Mouse (Mus musculus) myocyte (in vitro differentiated cells): Measurements from ENCODE around the gene H2-Oa. TPM values are rescaled to one million over a fixed set of nuclear protein-coding genes. Genes with fewer than 3 reads are reported as not detected.

Source experiments
- H3K27me3 ChIP-seq: one replicate; pipeline ENCODE4 v1.6.1; 2011; ENCODE audit not compliant: control insufficient read depth, insufficient read depth, insufficient read length
- H3K36me3 ChIP-seq: one replicate; pipeline ENCODE4 v1.6.1; 2011; ENCODE audit not compliant: control insufficient read depth, insufficient read depth
- H3K4me2 ChIP-seq: one replicate; pipeline ENCODE4 v1.6.1; 2011; ENCODE audit warnings: low read depth, control low read depth
- H3K4me3 ChIP-seq: one replicate; pipeline ENCODE4 v1.5.1; 2011; ENCODE audit warnings: mild to moderate bottlenecking, control low read depth, moderate library complexity
- H3K79me2 ChIP-seq: one replicate; pipeline ENCODE4 v1.6.1; 2011; ENCODE audit not compliant: control insufficient read depth, insufficient read depth
- H3ac ChIP-seq: one replicate; pipeline ENCODE4 v1.6.1; 2011; ENCODE audit not compliant: control insufficient read depth, insufficient read length
- CEBPB ChIP-seq: IDR thresholded peaks from 2 replicates; pipeline ENCODE4 v1.6.1; 2011; ENCODE audit warnings: mild to moderate bottlenecking, moderate library complexity; ENCODE audit not compliant: poor library complexity, insufficient read depth, severe bottlenecking
- E2F4 ChIP-seq: IDR thresholded peaks from one replicate; pipeline ENCODE4 v1.6.1; 2011; ENCODE audit warnings: mild to moderate bottlenecking, control low read depth, moderate library complexity; ENCODE audit not compliant: insufficient read depth
- MAX ChIP-seq: IDR thresholded peaks from one replicate; pipeline ENCODE4 v1.6.1; 2011; ENCODE audit warnings: low read depth, mild to moderate bottlenecking, control low read depth
- MYOD1 ChIP-seq, 3 experiments: IDR thresholded peaks; one replicate each; pipeline ENCODE4 v1.6.1; 2011; ENCODE audit warnings: control low read depth in 2 of 3, low read depth in 2 of 3, mild to moderate bottlenecking in 2 of 3, moderate library complexity in 1 of 3; ENCODE audit not compliant: insufficient read length in 2 of 3, control insufficient read depth in 1 of 3
- MYOG ChIP-seq, 3 experiments: IDR thresholded peaks; one replicate each; pipeline ENCODE4 v1.6.1; 2011; ENCODE audit warnings: control low read depth in 2 of 3, low read depth in 2 of 3, mild to moderate bottlenecking in 2 of 3; ENCODE audit not compliant: insufficient read length in 2 of 3, control insufficient read depth in 1 of 3, insufficient read depth in 1 of 3
- POLR2A ChIP-seq: IDR thresholded peaks from one replicate; pipeline ENCODE4 v1.6.1; 2011; ENCODE audit warnings: low read depth, mild to moderate bottlenecking, control low read depth, moderate library complexity; ENCODE audit not compliant: insufficient read length
- POLR2AphosphoS2 ChIP-seq: IDR thresholded peaks from one replicate; pipeline ENCODE4 v1.6.1; 2011; ENCODE audit warnings: low read depth, control low read depth; ENCODE audit not compliant: insufficient read length
- REST ChIP-seq: IDR thresholded peaks from one replicate; pipeline ENCODE4 v1.6.1; 2011; ENCODE audit warnings: mild to moderate bottlenecking, control low read depth, moderate library complexity; ENCODE audit not compliant: insufficient read depth, insufficient read length
- SRF ChIP-seq: IDR thresholded peaks from one replicate; pipeline ENCODE4 v1.6.1; 2011; ENCODE audit warnings: low read depth; ENCODE audit not compliant: control insufficient read depth, insufficient read length
- TCF12 ChIP-seq: IDR thresholded peaks from one replicate; pipeline ENCODE4 v1.6.1; 2011; ENCODE audit warnings: mild to moderate bottlenecking, control low read depth; ENCODE audit not compliant: poor library complexity, insufficient read depth, severe bottlenecking
- TCF3 ChIP-seq: IDR thresholded peaks from one replicate; pipeline ENCODE4 v1.6.1; 2011; ENCODE audit warnings: low read depth, control low read depth; ENCODE audit not compliant: insufficient read length
- USF1 ChIP-seq: IDR thresholded peaks from one replicate; pipeline ENCODE4 v1.6.1; 2011; ENCODE audit warnings: low read depth, mild to moderate bottlenecking, control low read depth, moderate library complexity
- polyA plus RNA-seq: library from polyadenylated mRNA; unstranded; fragments of >200 nt; fragmentation: generic; extraction: Trizol; gene quantifications from one replicate; pipeline ENCODE4 v1.2.1, GENCODE M21; 2012; ENCODE audit warnings: missing spikeins

The H2-Oa gene
- polyA plus RNA-seq, 1 experiment: 0.07 TPM

- no peaks in the 10 kb centered on the region for H3K27me3 ChIP-seq
- TF ChIP-seq MAX: no peak
- no peak for TF ChIP-seq TCF3
- no peak for TF ChIP-seq CEBPB
- TF ChIP-seq TCF12: no peak
- TF ChIP-seq POLR2A: no peak
- TF ChIP-seq SRF: no peak
- no peak for TF ChIP-seq E2F4
- no peak for TF ChIP-seq REST
- TF ChIP-seq POLR2AphosphoS2: no peak
- TF ChIP-seq MYOG (IDR thresholded peaks at IDR 0.05; ENCODE audit: control insufficient read depth in 1 of 3, insufficient read depth in 1 of 3, insufficient read length in 2 of 3, low read depth in 2 of 3): no peak
- TF ChIP-seq USF1: no peak
- TF ChIP-seq MYOD1 (IDR thresholded peaks at IDR 0.05; ENCODE audit: control insufficient read depth in 1 of 3, insufficient read length in 2 of 3, low read depth in 2 of 3): no peak
- no peak overlapping the region for H3K4me2 ChIP-seq
- no peak overlapping the region for H3K4me3 ChIP-seq
- no peaks in the 10 kb centered on the region for H3K79me2 ChIP-seq
- no peaks in the 10 kb centered on the region for H3K36me3 ChIP-seq
- H3ac ChIP-seq: no peak overlapping the region
These were observed 6.8 kb downstream of the H2-Oa start for GRCm38 (mm10) chr17:34098709-34099479.

GRCm38 (mm10) chr17:34099531-34099930 is 7.4 kb downstream of the H2-Oa start:
- no peak overlapping the region for H3ac ChIP-seq
- H3K4me2 ChIP-seq: no peak overlapping the region

GRCm38 (mm10) chr17:34101185-34101584 is 9.0 kb downstream of the H2-Oa start:
- Histone ChIP-seq H3K4me3 (no peak overlapping the region), H3K79me2 (no peaks in the 10 kb centered on the region), H3K27me3 (no peaks in the 10 kb centered on the region), H3K36me3 (no peaks in the 10 kb centered on the region), H3ac (no peak overlapping the region), H3K4me2 (no peak overlapping the region)
- TF ChIP-seq POLR2A: no peak
- no peak for TF ChIP-seq TCF12
- no peak for TF ChIP-seq USF1
- no peak for TF ChIP-seq CEBPB
- TF ChIP-seq SRF: no peak
- no peak for TF ChIP-seq REST
- TF ChIP-seq TCF3: no peak
- no peak for TF ChIP-seq MAX
- no peak for TF ChIP-seq POLR2AphosphoS2
- no peak for TF ChIP-seq E2F4
- TF ChIP-seq MYOG (IDR thresholded peaks at IDR 0.05; ENCODE audit: control insufficient read depth in 1 of 3, insufficient read depth in 1 of 3, insufficient read length in 2 of 3, low read depth in 2 of 3): no peak
- TF ChIP-seq MYOD1 (IDR thresholded peaks at IDR 0.05; ENCODE audit: control insufficient read depth in 1 of 3, insufficient read length in 2 of 3, low read depth in 2 of 3): no peak

More at GRCm38 (mm10) chr17:34099531-34099930, 7.4 kb downstream of the H2-Oa start:
- no peaks in the 10 kb centered on the region for H3K36me3 ChIP-seq
- no peaks in the 10 kb centered on the region for H3K79me2 ChIP-seq
- H3K4me3 ChIP-seq: no peak overlapping the region
- no peaks in the 10 kb centered on the region for H3K27me3 ChIP-seq
- no peak for TF ChIP-seq SRF
- no peak for TF ChIP-seq MYOD1 (IDR thresholded peaks at IDR 0.05; ENCODE audit: control insufficient read depth in 1 of 3, insufficient read length in 2 of 3, low read depth in 2 of 3)

- no peaks in the 10 kb centered on the region for H3K79me2 ChIP-seq
- H3K27me3 ChIP-seq: no peaks in the 10 kb centered on the region
- no peak overlapping the region for H3ac ChIP-seq
- H3K36me3 ChIP-seq: no peaks in the 10 kb centered on the region
- H3K4me2 ChIP-seq: peak overlapping the region; percentile 65
- TF ChIP-seq MYOD1 (IDR thresholded peaks at IDR 0.05; ENCODE audit: control insufficient read depth in 1 of 3, insufficient read length in 2 of 3, low read depth in 2 of 3) (no peak), TCF3 (no peak), TCF12 (no peak), MYOG (IDR thresholded peaks at IDR 0.05; ENCODE audit: control insufficient read depth in 1 of 3, insufficient read depth in 1 of 3, insufficient read length in 2 of 3, low read depth in 2 of 3) (peak in 1 of 3 experiments; percentile 26), REST (no peak), E2F4 (no peak), POLR2A (no peak), MAX (no peak)
- H3K4me3 ChIP-seq: no peak overlapping the region
These were observed 9.5 kb downstream of the H2-Oa start for GRCm38 (mm10) chr17:34101604-34102032.

- no peaks in the 10 kb centered on the region for H3K27me3 ChIP-seq
- H3K79me2 ChIP-seq: no peaks in the 10 kb centered on the region
- no peak for TF ChIP-seq TCF3
- TF ChIP-seq SRF: no peak
- no peak for TF ChIP-seq POLR2AphosphoS2
- TF ChIP-seq TCF12: no peak
- TF ChIP-seq USF1: no peak
- TF ChIP-seq MAX: no peak
- TF ChIP-seq POLR2A: no peak
- TF ChIP-seq CEBPB: no peak
- TF ChIP-seq MYOG (IDR thresholded peaks at IDR 0.05; ENCODE audit: control insufficient read depth in 1 of 3, insufficient read depth in 1 of 3, insufficient read length in 2 of 3, low read depth in 2 of 3): no peak
- no peak for TF ChIP-seq MYOD1 (IDR thresholded peaks at IDR 0.05; ENCODE audit: control insufficient read depth in 1 of 3, insufficient read length in 2 of 3, low read depth in 2 of 3)
- no peak for TF ChIP-seq E2F4
- no peak for TF ChIP-seq REST
- H3ac ChIP-seq: no peak overlapping the region
- peak overlapping the region; percentile 30 for H3K4me2 ChIP-seq
- H3K4me3 ChIP-seq: no peak overlapping the region
- H3K36me3 ChIP-seq: no peaks in the 10 kb centered on the region
These were observed 10.7 kb downstream of the H2-Oa start for GRCm38 (mm10) chr17:34102831-34103230.
